In the genomic region with DNA sequence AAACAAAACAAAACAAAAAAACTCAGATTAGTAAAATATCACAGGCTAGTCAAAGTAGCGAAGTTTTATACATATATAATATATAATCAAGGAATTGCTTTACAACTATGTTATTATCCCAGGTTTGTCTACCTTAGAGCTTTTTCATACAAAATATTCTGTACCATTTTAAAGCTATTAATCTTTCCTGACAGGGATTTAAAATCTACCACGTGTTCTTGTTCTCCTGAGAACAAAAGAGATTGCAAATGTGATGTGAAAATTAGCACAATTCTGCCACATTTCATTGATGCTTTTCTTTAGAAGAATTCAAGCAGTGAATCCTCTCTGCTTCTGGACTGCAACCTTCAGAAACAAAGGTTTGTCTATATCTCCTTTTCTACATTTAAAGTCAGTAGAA, we compare ENCODE assay signal across 22 mouse cellular contexts. TPM values are rescaled to one million over a fixed set of nuclear protein-coding genes. Genes with fewer than 3 reads are reported as not detected.
"Had no signal": no experiment of that assay in that cellular context is flagged by ENCODE, and none has a peak within 500 bp of the region (broad histone marks: within the 10 kb centered on the region; RNA-seq: fewer than 3 reads in every experiment).

No protein-coding gene starts in this region.

- H3K4me1 ChIP-seq: neural tube, embryonic 15.5 days; stomach, embryonic 15.5 days had no signal

- H3K4me2 ChIP-seq: neural tube, embryonic 15.5 days; stomach, embryonic 15.5 days had no signal

- H3K36me3 ChIP-seq: neural tube, embryonic 15.5 days; stomach, embryonic 15.5 days had no signal

- DNase-seq: retina, postnatal 1 day; right cerebral cortex, adult 18-20 months; right cerebral cortex, postnatal 14 days; right cerebral cortex, postnatal 25 days; right cerebral cortex, postnatal 4 days; spleen, adult 18-20 months; thymus, adult 18-20 months; thymus, adult 2 months; thymus, postnatal 14 days; thymus, postnatal 25 days; thymus, postnatal 36 days; thymus, postnatal 4 days had no signal

- H3K9ac ChIP-seq: neural tube, embryonic 15.5 days; stomach, embryonic 15.5 days had no signal

- H3K4me3 ChIP-seq: neural tube, embryonic 15.5 days; stomach, embryonic 15.5 days had no signal

- H3K27ac ChIP-seq: neural tube, embryonic 15.5 days; stomach, embryonic 15.5 days; stomach, postnatal 0 days had no signal

- H3K9me3 ChIP-seq: neural tube, embryonic 15.5 days; stomach, embryonic 15.5 days had no signal

- H3K27me3 ChIP-seq: neural tube, embryonic 15.5 days; stomach, embryonic 15.5 days had no signal

RNA-seq across cellular contexts. Expression of gene Mettl21e, which starts 4.3 kb away (rescaled TPM):
- total RNA-seq: neutrophil, adult 5-6 weeks had no signal
- polyA plus RNA-seq: neural tube, embryonic 14.5 days; small intestine, adult 2 months; spleen, adult 2 months; stomach, embryonic 14.5 days; testis, adult 2 months; thymus, adult 2 months; thymus, postnatal 0 days had no signal
